Mouse (Mus musculus) bone marrow macrophage, adult 2 months (primary cell): ENCODE data around the gene Aldh1l2.

ENCODE experiments used
- CTCF ChIP-seq: IDR thresholded peaks from 2 replicates; pipeline ENCODE4 v1.5.1; 2012; ENCODE audit warnings: low read depth, mild to moderate bottlenecking, low read length, moderate library complexity
- POLR2A ChIP-seq: IDR thresholded peaks from 2 replicates; pipeline ENCODE4 v1.6.1; 2012; ENCODE audit warnings: mild to moderate bottlenecking, low read depth, low read length, borderline replicate concordance

- TF ChIP-seq POLR2A (no peak), CTCF (no peak)
Observed at GRCm38 (mm10) chr10:83536436-83536835, 2.5 kb upstream of the Aldh1l2 start.
